Mouse (Mus musculus) liver, embryonic 14.5 days (tissue): ENCODE measurements around the gene Trim6.

Source experiments
- CTCF ChIP-seq: IDR thresholded peaks from 2 replicates; pipeline ENCODE4 v1.5.1; 2016; ENCODE audit warnings: antibody characterized with exemption, low read depth, control low read depth
- EP300 ChIP-seq: IDR thresholded peaks from 2 replicates; pipeline ENCODE4 v1.6.1; 2016; ENCODE audit warnings: antibody characterized with exemption, low read depth

DNA sequence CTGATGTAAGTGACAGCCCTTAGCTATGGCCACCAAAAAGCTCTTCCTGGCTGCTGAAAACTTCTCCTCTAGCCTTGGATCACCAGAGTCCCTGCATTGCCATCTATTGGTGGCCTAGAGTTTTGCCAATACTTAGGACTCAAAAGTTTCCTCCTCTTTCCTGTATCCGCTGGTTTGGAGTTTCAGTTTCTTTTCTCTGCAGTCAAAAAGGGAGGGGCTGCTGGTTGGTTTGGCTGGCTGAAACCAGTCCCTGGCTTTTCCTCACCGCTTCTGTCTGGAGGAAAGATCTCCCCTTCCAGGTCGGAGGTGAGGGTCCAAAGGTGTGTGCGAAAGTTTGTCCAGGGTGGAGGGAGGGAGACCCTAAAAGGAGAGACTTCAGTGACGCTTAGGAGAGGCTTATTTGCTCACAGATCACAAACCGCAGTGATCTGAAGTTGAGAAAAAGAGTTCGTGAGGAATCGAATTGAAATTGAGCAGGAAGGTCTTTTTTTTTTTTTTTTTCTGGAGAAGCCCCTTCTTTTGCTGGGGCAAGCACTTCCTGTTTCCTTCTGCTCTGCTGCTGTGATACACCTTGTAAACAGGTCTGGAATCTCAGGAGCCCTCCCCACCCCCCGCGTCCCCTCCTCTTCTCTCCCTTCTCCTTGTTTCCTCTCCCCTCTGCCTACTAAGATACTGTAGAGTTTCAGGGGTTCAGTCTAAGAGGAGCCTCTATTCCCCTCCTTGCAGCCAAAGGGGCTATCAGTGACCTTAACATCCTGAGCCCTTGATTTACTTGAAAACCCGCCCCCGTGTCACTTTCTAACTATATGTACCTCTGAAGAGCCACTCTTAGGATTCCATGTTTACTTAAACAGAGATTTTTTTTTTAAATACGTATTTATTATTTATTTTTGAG, 25.9 kb downstream of the Trim6 start, which contains the start of gene Trim34a:
- TF ChIP-seq CTCF = peak; percentile 70
- no peak for TF ChIP-seq EP300
